Comparison of ENCODE assay signal across 1 mouse cellular context in the genomic region with DNA sequence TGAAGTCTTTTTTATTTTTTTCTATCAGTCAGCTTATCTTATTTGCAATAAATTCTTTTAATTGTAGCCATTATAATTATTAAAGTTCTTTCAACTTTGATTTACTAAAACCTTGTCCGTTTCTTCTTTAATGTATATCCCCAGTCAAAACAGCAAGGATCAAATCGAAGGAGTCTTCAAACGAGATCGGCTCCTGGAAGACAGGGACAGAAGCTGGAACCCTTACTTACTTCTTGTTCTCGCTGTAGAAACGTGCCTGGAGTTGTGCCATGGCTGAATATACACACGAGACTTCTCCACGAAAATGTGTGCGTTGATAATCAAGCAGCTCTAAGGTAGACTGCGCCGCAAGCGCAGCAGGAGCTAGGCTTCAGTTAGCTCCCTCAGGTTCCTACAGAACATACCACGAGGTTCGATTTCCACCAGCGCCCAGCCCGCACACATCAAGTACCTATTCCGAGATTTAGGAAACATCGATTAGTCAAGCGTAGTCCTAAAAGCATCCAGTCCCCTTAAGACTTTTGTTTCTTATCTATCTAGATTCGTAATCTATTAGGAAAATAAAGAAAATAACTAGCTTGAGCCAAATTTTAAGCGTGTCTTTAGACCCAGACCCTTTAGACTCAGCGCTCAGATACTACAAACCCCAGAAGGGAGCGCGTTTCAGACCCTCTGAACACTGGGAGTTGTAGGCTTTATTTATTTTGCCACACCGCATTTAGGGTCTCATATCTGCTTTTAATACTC.
TF ChIP-seq lines count a peak whose summit lies in the region.

No protein-coding gene starts in this region.

TF ChIP-seq in CH12.LX, 34 proteins besides CTCF, POLR2A, EP300 and RAD21 (continued from another document):
- TF ChIP-seq TCF12 (IDR thresholded peaks at IDR 0.05; ENCODE audit: low read depth, low read length) (no peak), CHD1 (IDR thresholded peaks at IDR 0.05; ENCODE audit: low read depth, low read length) (0 out of 2 replicates have a peak, but pooled peaks have one; percentile 6), RCOR1 (conservative IDR thresholded peaks at IDR 0.05; ENCODE audit: low read depth, low read length) (no peak), BHLHE40 (IDR thresholded peaks at IDR 0.05; ENCODE audit: low read depth, low read length) (peak; percentile 39), SIN3A (IDR thresholded peaks at IDR 0.05; ENCODE audit: low read length) (peak; percentile 83), MXI1 (IDR thresholded peaks at IDR 0.05; ENCODE audit: low read depth, low read length) (peak; percentile 93), MEF2A (IDR thresholded peaks at IDR 0.05; ENCODE audit: borderline replicate concordance, low read depth, low read length) (no peak), ZC3H11A (IDR thresholded peaks at IDR 0.05; ENCODE audit: low read depth, low read length) (no peak), HCFC1 (IDR thresholded peaks at IDR 0.05; ENCODE audit: low read depth, low read length) (peak; percentile 92), E2F4 (IDR thresholded peaks at IDR 0.05; ENCODE audit: insufficient replicate concordance, low read depth, low read length) (no peak), ETS1 (conservative IDR thresholded peaks at IDR 0.05; ENCODE audit: low read depth, low read length) (no peak)
